Mouse (Mus musculus): ENCODE measurements around the gene Taf5l.
A peak's percentile ranks its signal among the peaks of the same experiment; 100 is the strongest.

The Taf5l gene

GRCm38 (mm10) chr8:123960056-123960455 is 61.1 kb downstream of the Taf5l start:
- DNase-seq (ENCODE audit: low spot score): no peak

GRCm38 (mm10) chr8:123959473-123959872 is 61.7 kb downstream of the Taf5l start:
- DNase-seq (ENCODE audit: low spot score): no peak

GRCm38 (mm10) chr8:123958130-123958529 is 63.1 kb downstream of the Taf5l start:
- no peak for DNase-seq (ENCODE audit: low spot score)

- DNase-seq (ENCODE audit: low spot score): no peak
Measured at GRCm38 (mm10) chr8:123954246-123954645, 67.0 kb downstream of the Taf5l start.

GRCm38 (mm10) chr8:123953686-123954085 is 67.5 kb downstream of the Taf5l start:
- DNase-seq (ENCODE audit: low spot score): no peak

GRCm38 (mm10) chr8:123950077-123950802 is 71.0 kb downstream of the Taf5l start:
- DNase-seq (ENCODE audit: low spot score): peak; percentile 72

- no peak for DNase-seq (ENCODE audit: low spot score)
Measured at GRCm38 (mm10) chr8:123949686-123949986, 71.6 kb downstream of the Taf5l start.

GRCm38 (mm10) chr8:123948942-123949685 is 72.1 kb downstream of the Taf5l start, which contains the start of gene Nup133:
TSS of gene Nup133 (minus strand) at chr8:123949265.
- DNase-seq (ENCODE audit: low spot score): peak; percentile 100
